Mouse (Mus musculus) lung, postnatal 14 days (tissue): ENCODE results near the gene C330007P06Rik.

Experiments used
- DNase-seq: peaks from one replicate; pipeline ENCODE4 v3.0.0; 2021

C330007P06Rik gene

GRCm38 (mm10) chrX:36833397-36834084, 40.4 kb downstream of the C330007P06Rik start:
- DNase-seq = peak; percentile 79

- no peak for DNase-seq
Observed at GRCm38 (mm10) chrX:36831632-36832031, 42.3 kb downstream of the C330007P06Rik start.

- peak; percentile 66 for DNase-seq
Observed at GRCm38 (mm10) chrX:36830271-36830670, 43.6 kb downstream of the C330007P06Rik start.

GRCm38 (mm10) chrX:36826873-36827272, 47.0 kb downstream of the C330007P06Rik start:
- no peak for DNase-seq

- no peak for DNase-seq
Observed at GRCm38 (mm10) chrX:36825032-36825431, 48.9 kb downstream of the C330007P06Rik start.

- DNase-seq = no peak
Observed at GRCm38 (mm10) chrX:36823932-36824711, 49.8 kb downstream of the C330007P06Rik start.

- DNase-seq = peak; percentile 68
Observed at GRCm38 (mm10) chrX:36820201-36820600, 53.7 kb downstream of the C330007P06Rik start.

- DNase-seq = no peak
Observed at GRCm38 (mm10) chrX:36819575-36819974, 54.3 kb downstream of the C330007P06Rik start.

- DNase-seq = no peak
Observed at GRCm38 (mm10) chrX:36816953-36817441, 56.9 kb downstream of the C330007P06Rik start.

- no peak for DNase-seq
Observed at GRCm38 (mm10) chrX:36816368-36816899, 57.5 kb downstream of the C330007P06Rik start.

GRCm38 (mm10) chrX:36815439-36815838, 58.5 kb downstream of the C330007P06Rik start:
- no peak for DNase-seq

- no peak for DNase-seq
Observed at GRCm38 (mm10) chrX:36815022-36815421, 58.9 kb downstream of the C330007P06Rik start.

- no peak for DNase-seq
Observed at GRCm38 (mm10) chrX:36814161-36814836, 59.6 kb downstream of the C330007P06Rik start.

GRCm38 (mm10) chrX:36811377-36811776, 62.5 kb downstream of the C330007P06Rik start:
- peak; percentile 45 for DNase-seq

- DNase-seq = no peak
Observed at GRCm38 (mm10) chrX:36808318-36808683, 65.6 kb downstream of the C330007P06Rik start.

- peak; percentile 89 for DNase-seq
Observed at GRCm38 (mm10) chrX:36807360-36808317, 66.3 kb downstream of the C330007P06Rik start.

- no peak for DNase-seq
Observed at GRCm38 (mm10) chrX:36805466-36806235, 68.3 kb downstream of the C330007P06Rik start.

GRCm38 (mm10) chrX:36804196-36804595, 69.7 kb downstream of the C330007P06Rik start:
- DNase-seq = peak; percentile 32

- no peak for DNase-seq
Observed at GRCm38 (mm10) chrX:36803189-36803588, 70.7 kb downstream of the C330007P06Rik start.

- no peak for DNase-seq
Observed at GRCm38 (mm10) chrX:36799131-36799879, 74.6 kb downstream of the C330007P06Rik start.
